Mouse (Mus musculus) bone marrow, adult 2 months (tissue): ENCODE results near the gene Rffl.

Experiments used
- CTCF ChIP-seq: fragments of 200-500 bp; IDR thresholded peaks from 2 replicates; pipeline ENCODE4 v1.5.1; 2011; ENCODE audit warnings: low read length, control low read depth; ENCODE audit not compliant: control insufficient read depth, insufficient read depth
- POLR2A ChIP-seq: fragments of 200-500 bp; IDR thresholded peaks from 2 replicates; pipeline ENCODE4 v1.6.1; 2011; ENCODE audit warnings: low read depth, mild to moderate bottlenecking, control low read depth, low read length, borderline replicate concordance; ENCODE audit not compliant: control insufficient read depth

DNA sequence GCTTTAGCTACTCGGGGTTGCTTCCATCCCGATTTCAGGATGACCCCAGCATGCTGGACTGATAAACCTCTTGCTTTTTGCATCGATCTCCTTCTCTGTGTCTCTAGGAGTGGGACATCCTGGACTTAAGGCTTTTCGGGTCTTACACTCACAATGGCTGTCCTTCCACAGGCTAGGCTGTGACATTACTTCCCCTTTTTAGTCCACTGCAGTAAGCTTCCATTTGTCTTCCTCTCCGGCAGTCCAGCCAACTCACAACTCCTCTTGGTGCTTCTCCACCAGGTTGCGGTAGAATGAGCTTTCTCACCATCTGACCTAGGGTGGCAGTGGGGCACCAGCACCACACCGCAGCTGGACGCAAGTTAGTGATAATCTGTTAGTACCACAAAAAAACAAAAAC is 37.1 kb downstream of the Rffl start:
- TF ChIP-seq CTCF (no peak), POLR2A (no peak)
